Mouse (Mus musculus) CH12.LX (cell line): ENCODE data around the gene Zfp287. TPM values are rescaled to one million over a fixed set of nuclear protein-coding genes. Genes with fewer than 3 reads are reported as not detected.

ENCODE experiments used
- DNase-seq: peaks from one replicate; pipeline ENCODE4 v3.0.0-alpha.2; 2013; ENCODE audit errors: extremely low read depth
- H3K27ac ChIP-seq: 2 replicates; pipeline ENCODE4 v1.5.1; 2012; ENCODE audit warnings: low read depth, mild to moderate bottlenecking, control low read depth, moderate library complexity; ENCODE audit not compliant: insufficient read depth
- H3K27me3 ChIP-seq: replicated peaks from 2 replicates; pipeline ENCODE3; 2012; ENCODE audit warnings: inconsistent platforms
- H3K36me3 ChIP-seq, 2 experiments: replicated peaks in 1 of 2; 2 replicates each; pipeline versions ENCODE3 to v1.6.1; 2012; ENCODE audit warnings: inconsistent platforms in 1 of 2, low read length in 1 of 2, mild to moderate bottlenecking in 1 of 2, mixed read lengths in 1 of 2, moderate library complexity in 1 of 2; ENCODE audit not compliant: control insufficient read depth in 1 of 2, insufficient read depth in 1 of 2
- H3K4me1 ChIP-seq, 2 experiments: 2 replicates each; pipeline ENCODE4 v1.6.1; 2012; ENCODE audit warnings: inconsistent platforms in 1 of 2, moderate library complexity in 1 of 2; ENCODE audit not compliant: insufficient read depth in 2 of 2, control insufficient read depth in 1 of 2
- H3K4me2 ChIP-seq: 2 replicates; pipeline ENCODE4 v1.6.1; 2012; ENCODE audit warnings: low read depth, mild to moderate bottlenecking, control low read depth; ENCODE audit not compliant: poor library complexity, insufficient read depth, severe bottlenecking
- H3K4me3 ChIP-seq, 3 experiments: fragments of 150-350 bp in 1 of 3; sonication (generic) in 1 of 3; replicated peaks in 1 of 3; 2 replicates each; pipeline versions ENCODE3 to v1.5.1; 2011 to 2012; ENCODE audit warnings: low read depth in 2 of 3, low read length in 2 of 3, mild to moderate bottlenecking in 2 of 3, moderate library complexity in 2 of 3, control low read depth in 1 of 3, improper control_type of control experiment in 1 of 3, inconsistent platforms in 1 of 3, mixed read lengths in 1 of 3; ENCODE audit not compliant: poor library complexity in 1 of 3
- H3K79me2 ChIP-seq: replicated peaks from 2 replicates; pipeline ENCODE4 v1.6.1; 2012; ENCODE audit warnings: mild to moderate bottlenecking, moderate library complexity; ENCODE audit not compliant: control insufficient read depth, poor library complexity, insufficient read depth, severe bottlenecking; ENCODE audit errors: extremely low read depth
- H3K9ac ChIP-seq: 2 replicates; pipeline ENCODE4 v1.6.1; 2012; ENCODE audit warnings: low read depth, mild to moderate bottlenecking, control low read depth, moderate library complexity; ENCODE audit not compliant: insufficient read depth
- H3K9me3 ChIP-seq: replicated peaks from 2 replicates; pipeline ENCODE3; 2012; ENCODE audit warnings: low read length, inconsistent platforms, mixed read lengths
- BHLHE40 ChIP-seq: IDR thresholded peaks from 2 replicates; pipeline ENCODE4 v1.6.1; 2011; ENCODE audit warnings: mild to moderate bottlenecking, low read depth, low read length, improper control_type of control experiment
- CHD1 ChIP-seq: IDR thresholded peaks from 2 replicates; pipeline ENCODE4 v1.6.1; 2012; ENCODE audit warnings: low read depth, low read length, improper control_type of control experiment, inconsistent platforms
- CHD2 ChIP-seq: IDR thresholded peaks from 2 replicates; pipeline ENCODE4 v1.6.1; 2011; ENCODE audit warnings: low read length, improper control_type of control experiment
- CTCF ChIP-seq, 2 experiments: IDR thresholded peaks in 1 of 2; conservative IDR thresholded peaks in 1 of 2; 2 replicates each; pipeline ENCODE4 v1.5.1; 2011 to 2012; ENCODE audit warnings: low read depth in 2 of 2, low read length in 2 of 2, improper control_type of control experiment in 1 of 2, inconsistent platforms in 1 of 2, mild to moderate bottlenecking in 1 of 2, moderate library complexity in 1 of 2
- E2F4 ChIP-seq: IDR thresholded peaks from 2 replicates; pipeline ENCODE4 v1.6.1; 2011; ENCODE audit warnings: low read depth, low read length, improper control_type of control experiment; ENCODE audit not compliant: insufficient replicate concordance
- EP300 ChIP-seq: IDR thresholded peaks from 2 replicates; pipeline ENCODE4 v1.6.1; 2011; ENCODE audit warnings: low read length, improper control_type of control experiment
- ETS1 ChIP-seq: conservative IDR thresholded peaks from 2 replicates; pipeline ENCODE4 v1.6.1; 2012; ENCODE audit warnings: low read depth, mild to moderate bottlenecking, inconsistent platforms, low read length, improper control_type of control experiment, moderate library complexity
- GABPA ChIP-seq: IDR thresholded peaks from 2 replicates; pipeline ENCODE4 v1.6.1; 2012; ENCODE audit warnings: low read depth, low read length, improper control_type of control experiment, inconsistent platforms; ENCODE audit not compliant: insufficient replicate concordance
- HCFC1 ChIP-seq: IDR thresholded peaks from 2 replicates; pipeline ENCODE4 v1.6.1; 2012; ENCODE audit warnings: low read depth, mild to moderate bottlenecking, inconsistent platforms, low read length, improper control_type of control experiment
- IRF4 ChIP-seq: IDR thresholded peaks from 2 replicates; pipeline ENCODE4 v1.6.1; 2014; ENCODE audit warnings: low read depth, mild to moderate bottlenecking, inconsistent platforms, low read length, improper control_type of control experiment
- JUN ChIP-seq: IDR thresholded peaks from 2 replicates; pipeline ENCODE4 v1.6.1; 2011; ENCODE audit warnings: low read depth, mild to moderate bottlenecking, low read length, improper control_type of control experiment, moderate library complexity; ENCODE audit not compliant: insufficient read depth
- JUND ChIP-seq: conservative IDR thresholded peaks from 2 replicates; pipeline ENCODE4 v1.6.1; 2011; ENCODE audit warnings: low read depth, low read length, improper control_type of control experiment
- MAX ChIP-seq: IDR thresholded peaks from 2 replicates; pipeline ENCODE4 v1.6.1; 2011; ENCODE audit warnings: low read length, improper control_type of control experiment
- MAZ ChIP-seq: IDR thresholded peaks from 2 replicates; pipeline ENCODE4 v1.6.1; 2012; ENCODE audit warnings: low read depth, mild to moderate bottlenecking, inconsistent platforms, low read length, improper control_type of control experiment, moderate library complexity
- MEF2A ChIP-seq: IDR thresholded peaks from 2 replicates; pipeline ENCODE4 v1.6.1; 2014; ENCODE audit warnings: low read depth, mild to moderate bottlenecking, inconsistent platforms, low read length, improper control_type of control experiment, borderline replicate concordance
- NELFE ChIP-seq: IDR thresholded peaks from 2 replicates; pipeline ENCODE4 v1.6.1; 2011; ENCODE audit warnings: low read depth, low read length, improper control_type of control experiment
- NRF1 ChIP-seq: IDR thresholded peaks from 2 replicates; pipeline ENCODE4 v1.6.1; 2014; ENCODE audit warnings: low read depth, mild to moderate bottlenecking, inconsistent platforms, low read length, improper control_type of control experiment, moderate library complexity
- PAX5 ChIP-seq: IDR thresholded peaks from 2 replicates; pipeline ENCODE4 v1.6.1; 2012; ENCODE audit warnings: low read length, inconsistent platforms, mixed read lengths
- POLR2A ChIP-seq: IDR thresholded peaks from 2 replicates; pipeline ENCODE4 v1.6.1; 2011; ENCODE audit warnings: low read depth, mild to moderate bottlenecking, improper control_type of control experiment, low read length
- POLR2AphosphoS2 ChIP-seq: IDR thresholded peaks from 2 replicates; pipeline ENCODE4 v1.6.1; 2011; ENCODE audit warnings: low read depth, low read length, improper control_type of control experiment
- RAD21 ChIP-seq: IDR thresholded peaks from 2 replicates; pipeline ENCODE4 v1.6.1; 2011; ENCODE audit warnings: low read depth, mild to moderate bottlenecking, low read length, improper control_type of control experiment, moderate library complexity
- RCOR1 ChIP-seq: conservative IDR thresholded peaks from 2 replicates; pipeline ENCODE4 v1.6.1; 2012; ENCODE audit warnings: low read depth, mild to moderate bottlenecking, inconsistent platforms, low read length, improper control_type of control experiment
- TBP ChIP-seq: conservative IDR thresholded peaks from 2 replicates; pipeline ENCODE4 v1.6.1; 2011; ENCODE audit warnings: low read depth, low read length, improper control_type of control experiment
- TCF12 ChIP-seq: IDR thresholded peaks from 2 replicates; pipeline ENCODE4 v1.6.1; 2014; ENCODE audit warnings: low read depth, mild to moderate bottlenecking, inconsistent platforms, low read length, improper control_type of control experiment
- USF1 ChIP-seq: IDR thresholded peaks from 2 replicates; pipeline ENCODE4 v1.6.1; 2014; ENCODE audit warnings: low read depth, mild to moderate bottlenecking, inconsistent platforms, low read length, improper control_type of control experiment
- USF2 ChIP-seq: conservative IDR thresholded peaks from 2 replicates; pipeline ENCODE4 v1.6.1; 2011; ENCODE audit warnings: low read depth, low read length, improper control_type of control experiment
- ZC3H11A ChIP-seq: IDR thresholded peaks from 2 replicates; pipeline ENCODE4 v1.6.1; 2012; ENCODE audit warnings: low read depth, mild to moderate bottlenecking, inconsistent platforms, low read length, improper control_type of control experiment
- ZKSCAN1 ChIP-seq: IDR thresholded peaks from 2 replicates; pipeline ENCODE4 v1.6.1; 2012; ENCODE audit warnings: low read depth, inconsistent platforms, low read length, improper control_type of control experiment, borderline replicate concordance
- ZMIZ1 ChIP-seq: IDR thresholded peaks from 2 replicates; pipeline ENCODE4 v1.6.1; 2012; ENCODE audit warnings: low read depth, mild to moderate bottlenecking, inconsistent platforms, low read length, improper control_type of control experiment
- ZNF384 ChIP-seq: IDR thresholded peaks from 2 replicates; pipeline ENCODE4 v1.6.1; 2012; ENCODE audit warnings: low read depth, low read length, improper control_type of control experiment, inconsistent platforms
- dilution Hi-C: fragments of 300-500 bp; cut with MboI; formaldehyde crosslinking; loops from 2 replicates; pipeline ENCODE4 v1.14.3; 2020; ENCODE audit warnings: low sequenced_read_pairs; ENCODE audit not compliant: extremely low pct_unique_long_range_greater_than_20kb, extremely low pct_ligation_motif_present
- in situ Hi-C: fragments of 300-500 bp; cut with MboI; formaldehyde crosslinking; loops from 3 replicates; pipeline ENCODE4 v1.14.3; 2019; ENCODE audit warnings: low sequenced_read_pairs, low pct_ligation_motif_present, low pct_unique_long_range_greater_than_20kb, mixed read lengths
- polyA plus RNA-seq: library from polyadenylated mRNA; unstranded; fragments of >175 nt; gene quantifications from 2 replicates; pipeline ENCODE4 v1.2.1, GENCODE M21; 2012; ENCODE audit warnings: low read depth; ENCODE audit not compliant: insufficient read length
- total RNA-seq, 2 experiments: library from RNA; depleted of rRNA; stranded (reverse); fragments of 300-350 nt in 1 of 2; fragments of >200 nt in 1 of 2; gene quantifications; 2 replicates each; pipeline ENCODE4 v1.2.3; 2012 to 2014

The Zfp287 gene
- total and polyA plus RNA-seq, 3 experiments: 4.8 to 7.3 (median 5.7) TPM

DNA sequence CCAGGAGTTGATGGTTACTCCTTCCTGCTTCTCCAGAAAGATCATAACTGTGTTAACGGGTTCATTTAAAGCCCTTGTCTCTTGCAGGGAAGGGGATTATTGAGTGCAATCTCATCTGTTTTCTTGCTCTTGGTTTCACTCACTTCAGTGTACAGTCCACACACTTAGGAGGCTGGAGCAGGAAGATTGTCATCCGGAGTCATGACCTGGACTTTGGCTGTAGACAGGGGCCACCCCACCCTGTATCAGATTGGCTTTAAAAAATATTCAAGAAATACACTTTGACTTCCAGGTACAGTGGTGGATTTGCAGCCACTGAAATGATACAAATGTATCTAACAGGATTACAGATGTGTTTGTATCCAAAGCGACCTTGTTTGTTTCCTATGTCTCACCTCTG is 40.1 kb downstream of the Zfp287 start:
- Histone ChIP-seq H3K4me1 (peaks cover 0 to 9% of the 10 kb centered on the region in 2 experiments; a peak in 2 of 4 replicates), H3K9me3 (no peaks in the 10 kb centered on the region), H3K27me3 (no peaks in the 10 kb centered on the region), H3K79me2 (no peaks in the 10 kb centered on the region), H3K4me3 (no peak overlapping the region), H3K9ac (no peak overlapping the region), H3K4me2 (no peak overlapping the region), H3K36me3 (no peaks in the 10 kb centered on the region), H3K27ac (no peak overlapping the region)
- no peak for DNase-seq
- TF ChIP-seq MEF2A: no peak
- no peak for TF ChIP-seq USF2
- no peak for TF ChIP-seq TCF12
- TF ChIP-seq ZC3H11A: no peak
- TF ChIP-seq POLR2AphosphoS2: no peak
- no peak for TF ChIP-seq NRF1
- TF ChIP-seq RAD21: no peak
- no peak for TF ChIP-seq GABPA
- TF ChIP-seq MAZ: no peak
- TF ChIP-seq BHLHE40: no peak
- TF ChIP-seq E2F4: no peak
- TF ChIP-seq ETS1: no peak
- in situ Hi-C loops: no loop called here
- dilution Hi-C loops: no loop called here

DNA sequence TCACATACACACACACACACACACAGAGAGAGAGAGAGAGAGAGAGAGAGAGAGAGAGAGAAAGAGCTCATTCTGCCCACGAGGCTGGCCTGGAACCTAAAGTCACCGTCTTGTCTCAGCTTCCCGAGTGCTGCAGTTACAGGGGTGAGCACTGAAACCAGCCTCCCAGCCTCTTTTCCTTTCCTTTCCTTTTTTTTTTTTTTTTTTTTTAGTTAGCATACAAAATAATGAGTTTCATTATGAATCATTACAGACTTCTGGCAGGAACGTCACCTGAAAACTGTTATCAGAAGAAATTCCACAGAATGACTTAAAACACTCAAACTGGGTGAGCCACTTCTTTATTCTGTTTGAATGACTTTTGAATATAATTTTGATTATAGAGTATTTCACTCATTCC is 51.8 kb downstream of the Zfp287 start:
- DNase-seq: no peak
- no peaks in the 10 kb centered on the region for H3K36me3 ChIP-seq
- H3K9ac ChIP-seq: no peak overlapping the region
- in situ Hi-C loops: loop anchor here (5.0 kb wide), 1 partner anchor 68 kb away; no protein-coding TSS in a partner anchor
- H3K4me1 ChIP-seq: peaks cover 0 to 12% of the 10 kb centered on the region in 2 experiments; a peak in 2 of 4 replicates
- no peak for TF ChIP-seq JUN
- no peak for TF ChIP-seq HCFC1
- TF ChIP-seq MAX: no peak
- TF ChIP-seq RCOR1: no peak
- no peak for TF ChIP-seq CHD2
- TF ChIP-seq TBP: no peak
- no peak for TF ChIP-seq TCF12
- no peak for TF ChIP-seq POLR2A
- TF ChIP-seq NELFE: no peak
- TF ChIP-seq JUND: peak; percentile 83
- TF ChIP-seq MEF2A: no peak
- TF ChIP-seq IRF4: peak; percentile 77; the same call in 1 of the 2 replicates
- no peak for TF ChIP-seq USF1
- TF ChIP-seq ZNF384: peak; percentile 89
- no peak for TF ChIP-seq ZC3H11A
- TF ChIP-seq NRF1: no peak
- no peak for TF ChIP-seq CHD1
- TF ChIP-seq PAX5: no peak
- TF ChIP-seq EP300: peak; percentile 38; the same call in 1 of the 2 replicates
- TF ChIP-seq ZKSCAN1: no peak
- no peak for TF ChIP-seq ZMIZ1
- TF ChIP-seq MAZ: no peak
- no peak for TF ChIP-seq GABPA
- TF ChIP-seq USF2: no peak
- TF ChIP-seq CTCF (conservative IDR thresholded peaks at IDR 0.05 in 1 of 2, IDR thresholded peaks at IDR 0.05 in 1 of 2; ENCODE audit: low read depth in 2 of 2, low read length in 2 of 2): no peak
- no peaks in the 10 kb centered on the region for H3K9me3 ChIP-seq
- H3K27ac ChIP-seq: no peak overlapping the region
- no peaks in the 10 kb centered on the region for H3K79me2 ChIP-seq
- H3K27me3 ChIP-seq: no peaks in the 10 kb centered on the region
- H3K4me3 ChIP-seq: no peak overlapping the region
- no peak overlapping the region for H3K4me2 ChIP-seq
- dilution Hi-C loops: no loop called here
